Comparison of ENCODE assay signal across 8 mouse cellular contexts in the genomic region with DNA sequence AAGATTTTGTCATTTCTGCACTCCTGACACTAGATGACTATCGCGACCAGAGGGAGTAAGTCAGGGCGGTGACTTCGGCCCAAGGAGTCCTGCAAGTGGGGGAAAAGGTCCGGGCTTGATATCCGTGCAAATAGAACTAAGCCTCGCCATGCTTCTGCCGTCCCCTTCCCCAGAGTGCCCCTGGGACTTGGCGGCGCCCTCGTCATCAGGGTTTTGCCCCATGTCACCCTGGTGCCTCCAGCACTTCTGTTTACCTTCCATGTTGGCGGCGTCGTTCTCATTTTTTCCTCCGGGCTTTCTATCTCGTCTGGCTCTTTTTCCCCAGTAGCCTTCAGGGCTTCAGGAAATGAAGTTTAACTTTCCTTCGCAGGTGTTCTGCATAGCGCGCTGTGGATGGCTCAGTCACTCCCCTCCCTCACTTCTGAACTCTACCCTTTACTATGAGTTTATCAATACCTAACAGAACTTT. TPM values are rescaled to one million over a fixed set of nuclear protein-coding genes. Genes with fewer than 3 reads are reported as not detected.
DNase-seq lines count a peak whose midpoint lies in the region; ATAC-seq lines count a peak whose summit lies in the region.

No protein-coding gene starts in this region.

- WGBS in embryonic facial prominence, embryonic 15.5 days, result under 1% methylated on average over 19 of the region's 19 CpGs
- WGBS in midbrain, embryonic 10.5 days, result under 1% methylated on average over 19 of the region's 19 CpGs
- WGBS in stomach, embryonic 15.5 days, result 0% methylated on average over 19 of the region's 19 CpGs

- peak overlapping the region; percentile 86 for H3K4me2 ChIP-seq in embryonic facial prominence, embryonic 15.5 days (replicated peaks)
- peak overlapping the region; percentile 95 for H3K4me2 ChIP-seq in stomach, embryonic 15.5 days

- ATAC-seq in cerebellum, adult (ENCODE audit: insufficient number of reproducible peaks, low FRiP score, low TSS enrichment), result no peak
- no peak for ATAC-seq in embryonic facial prominence, embryonic 15.5 days (ENCODE audit: insufficient number of reproducible peaks, low FRiP score, low TSS enrichment, low read depth)
- peak; percentile 8; the same call in 1 of the 2 replicates for ATAC-seq in stomach, embryonic 15.5 days (ENCODE audit: insufficient read depth, low FRiP score, low read depth)

- H3K4me1 ChIP-seq in embryonic facial prominence, embryonic 15.5 days, result peaks cover 17% of the 10 kb centered on the region
- peaks cover 34% of the 10 kb centered on the region for H3K4me1 ChIP-seq in midbrain, embryonic 10.5 days
- 0 out of 2 replicates have a peak, but pooled peaks cover 8% of the 10 kb centered on the region for H3K4me1 ChIP-seq in stomach, embryonic 15.5 days

- H3K4me3 ChIP-seq in embryonic facial prominence, embryonic 15.5 days (replicated peaks), result peak overlapping the region; percentile 94
- peak overlapping the region; percentile 95 for H3K4me3 ChIP-seq in midbrain, embryonic 10.5 days
- peak overlapping the region; percentile 89 for H3K4me3 ChIP-seq in stomach, embryonic 15.5 days (replicated peaks)

- intact Hi-C loops in heart, postnatal 10 days (cut with DNase I), result loop anchor here (1.0 kb wide), 1 partner anchor 64 kb away; no protein-coding TSS in a partner anchor

- no peaks in the 10 kb centered on the region for H3K27me3 ChIP-seq in embryonic facial prominence, embryonic 15.5 days
- no peaks in the 10 kb centered on the region for H3K27me3 ChIP-seq in midbrain, embryonic 10.5 days (ENCODE audit: low read depth, poor library complexity, severe bottlenecking)
- no peaks in the 10 kb centered on the region for H3K27me3 ChIP-seq in stomach, embryonic 15.5 days (replicated peaks)

- no peaks in the 10 kb centered on the region for H3K36me3 ChIP-seq in embryonic facial prominence, embryonic 15.5 days
- no peaks in the 10 kb centered on the region for H3K36me3 ChIP-seq in midbrain, embryonic 10.5 days
- no peaks in the 10 kb centered on the region for H3K36me3 ChIP-seq in stomach, embryonic 15.5 days

- peak overlapping the region; percentile 99 for H3K27ac ChIP-seq in embryonic facial prominence, embryonic 15.5 days (replicated peaks)
- H3K27ac ChIP-seq in midbrain, embryonic 10.5 days (replicated peaks), result peak overlapping the region; percentile 65
- peak overlapping the region; percentile 100 for H3K27ac ChIP-seq in stomach, embryonic 15.5 days

- DNase-seq in cerebellum, adult 11 months, result peak; percentile 28
- peak; percentile 27 for DNase-seq in adrenal gland, postnatal 25 days
- DNase-seq in heart, postnatal 10 days, result peak; percentile 45 to 50
- peak; percentile 33 to 42 for DNase-seq in kidney, postnatal 4 days
- DNase-seq in midbrain, embryonic 10.5 days (ENCODE audit: low spot score), result peak; percentile 57

- peak overlapping the region; percentile 67 for H3K9ac ChIP-seq in embryonic facial prominence, embryonic 15.5 days
- peak overlapping the region; percentile 25 for H3K9ac ChIP-seq in stomach, embryonic 15.5 days

- H3K9me3 ChIP-seq in embryonic facial prominence, embryonic 15.5 days (replicated peaks), result no peaks in the 10 kb centered on the region
- no peaks in the 10 kb centered on the region for H3K9me3 ChIP-seq in midbrain, embryonic 10.5 days (replicated peaks)
- no peaks in the 10 kb centered on the region for H3K9me3 ChIP-seq in stomach, embryonic 15.5 days

RNA-seq across cellular contexts. Expression of gene Nipbl, which starts 1.7 kb away (rescaled TPM):
- total RNA-seq in adrenal gland, postnatal 25 days (2021), result 54.8 and 55.9 TPM in 2 replicates
- polyA plus RNA-seq in embryonic facial prominence, embryonic 15.5 days (2015; fragmentation: Nextera tagmentation; extraction: Ambion mirVana), result 19.7 and 20.0 TPM in 2 replicates
- 10 to 100 TPM; 34.4 to 37.6 TPM for total RNA-seq in heart, postnatal 10 days (2021)
- polyA plus RNA-seq in midbrain, embryonic 10.5 days (2016; fragmentation: Nextera tagmentation; extraction: Ambion mirVana), result 15.8 and 17.9 TPM in 2 replicates
- polyA plus RNA-seq in stomach, embryonic 15.5 days (2015; fragmentation: Nextera tagmentation; extraction: Ambion mirVana), result 16.2 and 16.6 TPM in 2 replicates
